Mouse (Mus musculus): ENCODE results near the gene Ntng2. TPM values are rescaled to one million over a fixed set of nuclear protein-coding genes. Genes with fewer than 3 reads are reported as not detected.

Ntng2 gene
- polyA plus RNA-seq, 1 experiment: 0.40 TPM

- H3K79me2 ChIP-seq (ENCODE audit: control insufficient read depth, insufficient read depth): no peaks in the 10 kb centered on the region
- TF ChIP-seq FOSL1 (IDR thresholded peaks at IDR 0.05; ENCODE audit: insufficient read depth, low read length, poor library complexity, severe bottlenecking) (no peak), MYOD1 (IDR thresholded peaks at IDR 0.05; ENCODE audit: control insufficient read depth, insufficient read length, low read depth) (no peak), USF1 (IDR thresholded peaks at IDR 0.05; ENCODE audit: low read depth) (no peak), CTCF (IDR thresholded peaks at IDR 0.05; ENCODE audit: control insufficient read depth, insufficient read depth, insufficient read length) (no peak), MYOG (IDR thresholded peaks at IDR 0.05; ENCODE audit: control insufficient read depth, extremely low read depth, insufficient read length) (no peak), MAX (IDR thresholded peaks at IDR 0.05) (no peak), CEBPB (IDR thresholded peaks at IDR 0.05; ENCODE audit: low read depth) (no peak)
- H3K79me3 ChIP-seq (ENCODE audit: low read depth): no peaks in the 10 kb centered on the region
- H3K4me3 ChIP-seq (ENCODE audit: insufficient read depth, poor library complexity, severe bottlenecking): no peak overlapping the region
- no peaks in the 10 kb centered on the region for H3K27me3 ChIP-seq (ENCODE audit: control insufficient read depth, insufficient read depth, insufficient read length)
- peaks cover 75% of the 10 kb centered on the region for H3K36me3 ChIP-seq (ENCODE audit: control insufficient read depth, insufficient read depth)
- no peak overlapping the region for H3ac ChIP-seq (ENCODE audit: control insufficient read depth, insufficient read length, low read depth)
Observed at GRCm38 (mm10) chr2:29151941-29152340, 100.9 kb downstream of the Ntng2 start.

Other genes starting within 250 kb of the Ntng2 start
- 0.12 TPM for gene Cfap77, start 197.9 kb downstream of the Ntng2 start, polyA plus RNA-seq (2012; fragmentation: generic; extraction: Trizol)
- 3.4 TPM for gene Ttf1, start 192.7 kb downstream of the Ntng2 start, polyA plus RNA-seq (2012; fragmentation: generic; extraction: Trizol)
- 4.7 TPM for gene Setx, start 128.8 kb downstream of the Ntng2 start, polyA plus RNA-seq (2012; fragmentation: generic; extraction: Trizol)
- gene Med27, start 93.8 kb upstream of the Ntng2 start, polyA plus RNA-seq (2012; fragmentation: generic; extraction: Trizol): 49.8 TPM

Measured in C2C12 (cell line).